Mouse (Mus musculus) kidney, postnatal 25 days (tissue): ENCODE data around the gene Mndal.
"Not testable (repeated sequence)": the region's sequence is repeated elsewhere in the genome, so short reads cannot be mapped to it uniquely, and the experiment has no call there.

Experiments used
- DNase-seq, 2 experiments: peaks; one replicate each; pipeline ENCODE4 v3.0.0; 2021; ENCODE audit warnings: mixed read lengths in 2 of 2

Mndal gene

GRCm38 (mm10) chr1:173941924-173942779, at the start of gene Mndal, which contains the start of gene Ifi203:
Gene Mndal, minus strand, starts transcription at chr1:173942491.
Gene Ifi203, minus strand, starts transcription at chr1:173942672.
- not testable (repeated sequence) for DNase-seq

DNA sequence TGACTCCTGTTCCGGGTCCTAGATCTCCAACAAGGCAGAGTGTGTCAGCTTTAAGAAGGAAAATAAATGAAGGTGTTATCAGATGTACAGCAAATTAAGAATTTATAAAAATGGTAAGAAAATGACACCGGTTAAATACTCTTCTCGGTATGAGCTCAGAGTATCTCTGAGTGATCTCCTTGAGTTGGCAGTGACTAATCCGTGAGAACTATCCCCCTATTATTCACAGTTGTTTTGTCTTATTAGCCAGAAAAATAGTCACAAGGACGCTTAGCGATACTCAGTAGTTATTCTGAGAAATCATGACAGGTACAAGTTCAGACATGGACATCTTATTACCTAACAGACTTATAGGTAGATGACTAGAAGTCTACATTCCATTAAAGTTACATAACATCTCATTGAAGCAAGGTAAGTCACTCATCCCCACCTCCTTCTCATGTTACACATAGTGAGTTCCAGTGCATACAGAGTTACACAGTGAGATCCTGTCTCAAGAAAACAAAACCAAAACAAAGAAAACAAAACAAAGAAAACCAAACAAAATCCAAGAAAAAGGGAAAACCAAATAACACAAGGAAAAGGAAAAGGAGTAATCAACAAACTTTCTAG, 40.5 kb upstream of the Mndal start, which contains the start of gene Ifi202b:
Gene Ifi202b, minus strand, starts transcription at position 51 of the 612 bp plus-strand sequence.
- DNase-seq: not testable (repeated sequence)

DNA sequence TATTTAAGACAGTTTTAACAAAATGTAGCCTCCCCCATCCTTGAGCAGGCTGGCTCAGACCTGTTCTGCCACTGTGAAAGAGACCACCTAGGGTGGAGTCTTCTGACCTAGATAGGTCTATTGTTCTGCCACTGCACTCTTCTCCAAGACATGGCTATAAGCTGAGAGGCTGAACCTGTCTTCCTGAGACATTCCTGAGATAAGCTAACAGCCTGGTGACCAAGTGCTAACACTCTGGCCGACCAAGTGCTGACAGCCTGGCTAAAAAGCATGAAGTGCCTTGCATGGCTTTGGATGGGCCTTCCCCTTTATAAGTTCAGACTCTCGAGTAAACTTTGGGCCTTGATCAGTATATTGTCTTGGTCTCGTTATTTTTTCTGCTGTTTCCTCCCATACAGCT, 38.7 kb upstream of the Mndal start:
- DNase-seq: not testable (repeated sequence)

GRCm38 (mm10) chr1:173977622-173978021, 35.3 kb upstream of the Mndal start:
- no peak for DNase-seq

GRCm38 (mm10) chr1:173973111-173973510, 30.8 kb upstream of the Mndal start:
- DNase-seq: no peak

DNA sequence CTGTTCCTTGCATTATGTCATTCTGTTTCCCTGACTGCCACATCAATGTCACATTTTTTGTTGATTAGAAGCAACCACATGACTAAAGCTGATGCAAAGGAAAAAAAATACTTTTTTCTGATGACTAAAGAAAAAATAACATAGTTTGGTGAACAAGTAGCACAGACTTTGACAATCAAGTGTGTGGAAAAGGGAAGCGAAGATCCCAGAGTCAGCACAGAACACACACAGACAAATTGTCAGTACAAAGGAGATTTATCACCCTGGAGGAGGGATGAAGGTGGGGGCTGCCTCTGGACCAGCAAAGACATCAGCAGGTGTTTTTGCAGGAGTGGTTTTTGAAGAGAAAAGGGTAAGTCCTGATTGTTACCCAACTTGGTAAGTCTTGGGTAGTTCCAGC, 19.2 kb upstream of the Mndal start:
- DNase-seq: not testable (repeated sequence)

DNA sequence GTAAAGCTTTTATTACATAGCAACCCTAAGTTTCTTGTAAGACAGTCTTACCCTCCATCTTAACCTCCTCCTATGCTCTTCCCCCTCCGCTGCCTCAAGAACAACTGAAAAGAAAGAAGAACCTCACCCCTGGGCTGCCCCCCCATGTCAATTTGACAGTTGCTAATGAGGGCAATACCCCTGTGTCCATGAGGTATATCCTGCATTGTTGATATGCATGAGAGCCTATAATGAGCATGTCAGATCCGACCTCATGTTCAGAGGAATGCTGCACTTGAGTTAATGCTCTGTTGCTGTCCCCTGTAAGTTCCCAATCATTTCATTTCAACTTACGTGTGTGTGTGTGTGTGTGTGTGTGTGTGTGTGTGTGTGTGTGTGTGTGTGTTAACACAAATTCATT, 17.7 kb upstream of the Mndal start:
- not testable (repeated sequence) for DNase-seq

DNA sequence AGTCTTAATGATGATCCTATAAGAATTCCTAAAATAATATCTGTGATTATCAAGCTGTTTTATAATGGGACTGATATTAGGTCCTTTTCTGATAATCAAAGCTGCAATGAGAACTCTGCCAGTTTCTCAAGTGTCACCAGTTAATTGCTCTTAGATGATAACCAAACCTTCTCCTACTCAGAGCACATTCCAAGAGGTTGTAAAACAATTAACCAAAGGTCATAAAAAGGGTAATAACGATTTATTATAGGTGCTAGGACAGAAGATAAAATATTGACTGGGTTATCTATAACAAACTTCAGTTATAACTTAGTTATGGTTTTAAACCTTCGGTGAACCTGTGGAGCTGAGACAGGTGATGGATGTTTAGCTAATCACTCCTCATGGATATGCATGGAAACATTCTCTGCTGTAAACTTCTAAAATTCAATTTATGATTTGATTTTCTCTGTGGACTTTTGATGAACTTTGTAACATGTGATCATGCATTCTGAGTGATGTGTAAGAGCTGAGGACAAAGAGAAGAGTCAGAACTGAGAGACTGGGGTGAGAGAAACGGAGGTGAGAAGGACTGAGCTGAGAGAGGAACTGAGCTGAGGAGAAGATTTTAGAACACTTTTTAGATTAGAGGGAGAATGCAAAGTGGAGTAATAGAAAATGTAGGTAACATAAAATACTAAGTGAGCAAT, 13.7 kb upstream of the Mndal start:
- not testable (repeated sequence) for DNase-seq

DNA sequence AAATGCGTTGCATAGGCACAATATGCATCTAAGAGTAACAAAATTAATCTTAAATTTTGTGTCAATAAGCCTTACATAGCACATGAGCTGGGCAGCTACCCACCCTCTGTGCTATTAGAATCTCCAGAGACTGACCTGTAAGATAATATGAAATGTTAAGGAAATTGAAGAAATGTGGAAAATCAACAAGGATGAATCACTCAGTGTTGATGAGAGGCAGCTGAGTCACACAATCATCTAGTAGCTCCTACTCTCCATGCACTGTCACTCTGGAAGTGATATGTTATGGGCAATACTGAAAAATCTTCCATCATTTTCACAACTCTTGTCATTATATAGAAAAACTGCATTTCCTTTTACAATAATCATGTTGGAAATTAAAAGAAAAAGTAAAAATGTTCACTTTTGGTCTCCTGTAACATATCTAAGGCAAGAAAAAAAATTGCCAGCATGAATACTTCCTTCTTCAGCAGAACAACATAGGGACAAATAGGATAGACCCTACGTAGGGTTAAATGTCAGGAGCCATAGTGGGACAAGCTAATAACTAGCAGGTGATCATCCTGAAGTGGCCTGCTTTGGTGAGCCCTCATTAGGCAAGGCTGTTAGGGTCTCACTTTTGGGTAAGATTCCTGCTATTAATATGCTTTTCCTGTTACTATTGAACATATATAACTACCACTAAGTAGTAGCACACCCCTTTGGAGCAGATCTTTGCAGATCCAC, 12.9 kb upstream of the Mndal start:
- no peak for DNase-seq

GRCm38 (mm10) chr1:173953563-173953962, 11.3 kb upstream of the Mndal start:
- no peak for DNase-seq

GRCm38 (mm10) chr1:173949044-173949443, 6.8 kb upstream of the Mndal start:
- DNase-seq: not testable (repeated sequence)

DNA sequence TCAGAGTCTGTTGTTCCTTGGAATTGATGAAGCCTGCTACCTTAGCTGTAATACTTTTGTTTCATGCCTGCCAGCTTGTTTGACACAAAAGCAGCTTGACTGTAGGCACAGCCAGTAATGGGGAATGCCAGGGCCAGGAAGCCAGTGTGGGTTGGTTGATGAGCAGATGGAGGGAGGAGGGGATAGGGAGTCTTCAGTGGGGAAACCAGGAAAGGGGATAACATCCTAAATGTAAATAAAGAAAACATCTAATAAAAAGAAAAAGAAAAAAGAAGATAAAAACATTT, 432 bp upstream of the Mndal start:
- DNase-seq: not testable (repeated sequence)

DNA sequence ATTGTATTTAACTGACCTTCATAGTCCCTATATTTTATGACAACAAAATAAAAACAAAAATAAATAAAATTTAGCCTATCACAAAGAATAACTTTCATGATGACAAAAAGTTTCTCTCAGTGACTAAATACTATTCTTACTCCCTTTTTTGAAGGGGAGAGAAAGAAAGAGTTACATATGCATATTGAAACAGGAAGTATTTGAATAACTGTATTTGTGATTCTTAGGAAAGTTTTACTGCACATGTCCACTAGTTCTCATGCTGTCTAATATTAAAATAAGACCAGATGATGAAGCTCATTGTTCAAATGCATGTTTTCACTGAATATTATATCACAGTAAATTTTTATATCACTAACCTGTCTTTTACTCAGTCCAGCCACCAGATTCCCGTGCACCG, 769 bp downstream of the Mndal start:
- not testable (repeated sequence) for DNase-seq

- DNase-seq: not testable (repeated sequence)
Measured at GRCm38 (mm10) chr1:173919279-173919678, 23.0 kb downstream of the Mndal start.

DNA sequence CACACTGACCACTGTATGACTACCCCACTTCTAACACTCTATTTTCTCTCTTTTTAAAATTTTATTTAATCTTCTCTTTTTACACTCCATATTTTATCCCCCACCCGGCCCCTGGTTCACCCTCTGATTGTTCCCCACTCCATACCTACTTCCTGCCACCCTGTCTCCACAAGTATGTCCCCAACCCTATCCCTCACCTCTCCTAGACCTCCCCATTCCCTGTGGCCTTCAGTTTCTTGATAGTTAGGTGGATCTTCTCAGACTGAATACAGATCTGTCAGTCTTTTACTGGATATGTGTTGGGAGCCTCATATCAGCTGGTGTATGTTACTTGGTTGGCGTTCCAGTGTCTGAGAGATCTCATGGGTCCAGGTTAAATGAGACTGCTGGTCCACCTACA, 27.7 kb downstream of the Mndal start:
- DNase-seq: no peak

GRCm38 (mm10) chr1:173913256-173913791, 29.0 kb downstream of the Mndal start:
- DNase-seq: not testable (repeated sequence)

GRCm38 (mm10) chr1:173912548-173913255, 29.6 kb downstream of the Mndal start, which contains the start of gene Ifi211:
Gene Ifi211, minus strand, starts transcription at chr1:173913046.
- peak in 1 of 2 experiments; percentile 34 for DNase-seq

- DNase-seq: no peak
Measured at GRCm38 (mm10) chr1:173911808-173912464, 30.4 kb downstream of the Mndal start.

DNA sequence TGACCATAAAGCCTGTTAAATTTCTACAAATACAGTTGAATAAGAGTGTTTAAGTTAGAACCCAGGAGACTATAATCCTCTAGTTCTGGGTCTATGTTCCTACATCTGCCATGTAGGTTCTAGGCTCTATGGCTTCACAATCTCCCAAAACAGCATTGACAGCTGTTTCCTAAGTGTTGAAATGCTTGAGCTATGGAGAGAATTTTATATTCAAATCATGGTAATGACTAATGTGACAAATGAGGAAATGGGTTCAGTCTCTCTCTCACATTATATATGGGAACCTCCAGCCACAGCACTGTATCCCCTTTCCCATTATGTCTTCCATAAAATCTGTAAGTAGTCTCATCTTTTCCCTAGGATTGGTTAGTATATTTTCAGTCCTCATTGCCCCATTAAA, 33.9 kb downstream of the Mndal start:
- not testable (repeated sequence) for DNase-seq

DNA sequence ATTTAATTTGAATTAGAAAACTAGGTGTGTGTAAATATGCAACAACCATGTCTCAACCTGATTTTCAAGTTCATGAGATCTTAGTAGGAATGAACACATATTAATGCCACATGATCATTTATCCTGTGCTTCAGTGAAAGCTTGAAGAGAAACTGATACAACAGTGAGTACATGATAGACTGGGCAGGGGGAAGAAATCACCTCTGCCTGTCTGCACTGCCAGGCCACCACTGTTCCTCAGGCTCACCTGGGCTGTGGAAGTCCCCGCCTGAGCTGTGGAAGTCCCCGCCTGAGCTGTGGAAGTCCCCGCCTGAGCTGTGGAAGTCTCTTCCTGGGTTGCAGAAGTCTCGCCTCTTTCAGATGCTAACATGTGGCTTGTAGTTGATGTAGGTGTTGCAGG, 36.4 kb downstream of the Mndal start:
- not testable (repeated sequence) for DNase-seq

DNA sequence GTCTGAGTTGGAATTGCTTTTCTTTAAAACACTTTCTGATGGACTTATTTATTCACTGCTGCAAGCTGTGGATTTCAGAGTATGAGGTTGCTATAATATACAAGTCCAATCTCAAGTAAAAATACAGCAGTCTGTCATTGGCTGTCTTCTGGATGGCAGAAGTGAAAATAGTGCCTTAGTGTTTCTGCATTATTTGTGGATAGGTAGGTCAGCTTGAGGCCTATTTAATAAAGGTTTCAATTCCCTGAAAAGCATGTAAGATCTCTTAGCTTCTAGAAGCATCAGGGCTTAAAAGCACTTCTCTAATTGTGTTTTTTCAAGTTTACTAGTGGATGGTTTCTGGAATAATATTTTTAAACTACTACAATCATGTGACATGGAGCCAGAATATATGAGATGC, 52.5 kb downstream of the Mndal start:
- DNase-seq: not testable (repeated sequence)
